Mouse (Mus musculus) liver, adult 2 months (tissue): ENCODE results near the gene Ak5. TPM values are rescaled to one million over a fixed set of nuclear protein-coding genes. Genes with fewer than 3 reads are reported as not detected.
"Not testable (repeated sequence)": the region's sequence is repeated elsewhere in the genome, so short reads cannot be mapped to it uniquely, and the experiment has no call there.

Experiments
- DNase-seq: peaks from one replicate; pipeline ENCODE4 v3.0.0-alpha.2; 2011; ENCODE audit warnings: low read depth, low spot score; ENCODE audit errors: extremely low read depth
- H3K27ac ChIP-seq: fragments of 200-500 bp; replicated peaks from 2 replicates; pipeline ENCODE4 v1.5.1; 2012; ENCODE audit warnings: low read depth, mild to moderate bottlenecking, control low read depth, inconsistent platforms, low read length; ENCODE audit not compliant: insufficient read depth
- H3K27me3 ChIP-seq: fragments of 200-500 bp; 2 replicates; pipeline ENCODE4 v1.6.1; 2012; ENCODE audit warnings: mild to moderate bottlenecking, moderate library complexity, low read length, inconsistent platforms; ENCODE audit not compliant: control insufficient read depth, insufficient read depth
- H3K36me3 ChIP-seq: fragments of 200-500 bp; 2 replicates; pipeline ENCODE4 v1.6.1; 2012; ENCODE audit warnings: low read length, inconsistent platforms; ENCODE audit not compliant: control insufficient read depth, insufficient read depth
- H3K4me1 ChIP-seq: fragments of 200-500 bp; 2 replicates; pipeline ENCODE4 v1.6.1; 2011; ENCODE audit warnings: low read length; ENCODE audit not compliant: control insufficient read depth, insufficient read depth
- H3K4me3 ChIP-seq: fragments of 200-500 bp; 2 replicates; pipeline ENCODE4 v1.5.1; 2011; ENCODE audit warnings: low read depth, mild to moderate bottlenecking, control low read depth, low read length, moderate library complexity; ENCODE audit not compliant: insufficient read depth
- H3K79me2 ChIP-seq: fragments of 200-500 bp; 2 replicates; pipeline ENCODE4 v1.6.1; 2012; ENCODE audit warnings: inconsistent platforms, mild to moderate bottlenecking, low read length, moderate library complexity; ENCODE audit not compliant: control insufficient read depth, insufficient read depth
- H3K9ac ChIP-seq: fragments of 200-500 bp; 2 replicates; pipeline ENCODE4 v1.6.1; 2012; ENCODE audit warnings: low read depth, mild to moderate bottlenecking, control low read depth, inconsistent platforms, low read length
- CTCF ChIP-seq: fragments of 200-500 bp; IDR thresholded peaks from 2 replicates; pipeline ENCODE4 v1.5.1; 2011; ENCODE audit warnings: low read depth, low read length, control low read depth
- POLR2A ChIP-seq: fragments of 200-500 bp; IDR thresholded peaks from 2 replicates; pipeline ENCODE4 v1.6.1; 2011; ENCODE audit warnings: low read length, control low read depth; ENCODE audit not compliant: insufficient read depth; ENCODE audit errors: extremely low read depth
- WGBS: fragments of 180-500 bp; shearing (Covaris S2); methylation state at CpG from one replicate; pipeline ENCODE4 v1.1.7; 2018; 5-methylcytosine and 5-hydroxymethylcytosine counted together
- polyA plus RNA-seq: library from polyadenylated mRNA; depleted of rRNA; stranded (reverse); fragments of >200 nt; gene quantifications from 2 replicates; pipeline ENCODE4 v1.2.3, GENCODE M21; 2012
- total RNA-seq: library from RNA; depleted of rRNA; stranded (reverse); fragments of >200 nt; gene quantifications from 2 replicates; pipeline ENCODE4 v1.2.3, GENCODE M21; 2014

The Ak5 gene
- total and polyA plus RNA-seq, 2 experiments = not detected

DNA sequence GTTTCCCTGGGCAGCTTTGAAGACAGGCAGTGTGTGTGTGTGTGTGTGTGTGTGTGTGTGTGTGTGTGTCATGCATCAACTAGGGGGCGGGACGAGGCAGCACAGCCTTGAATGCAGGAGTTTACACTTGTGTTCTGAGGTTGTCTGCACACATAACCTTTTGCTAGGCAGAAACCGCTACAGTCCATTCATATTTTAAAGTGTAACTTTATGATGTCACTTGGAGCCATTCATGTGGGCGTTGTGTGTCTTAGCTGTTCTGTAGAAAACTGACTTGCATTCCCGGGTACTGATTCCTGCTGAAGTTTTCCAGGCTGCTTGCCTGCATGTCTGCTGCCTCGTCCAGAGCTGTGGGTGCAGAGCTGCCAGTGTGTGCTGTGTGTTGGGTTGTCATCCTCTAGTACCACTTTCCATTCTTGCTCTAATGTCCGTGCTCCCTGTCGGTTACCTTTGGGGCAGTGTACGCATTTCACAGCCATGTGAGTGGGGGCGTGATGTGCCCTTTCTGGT lies 206.1 kb downstream of the Ak5 start:
- Histone ChIP-seq H3K4me3 (no peak overlapping the region), H3K27ac (no peak overlapping the region), H3K9ac (no peak overlapping the region), H3K27me3 (no peaks in the 10 kb centered on the region), H3K79me2 (no peaks in the 10 kb centered on the region), H3K4me1 (no peaks in the 10 kb centered on the region), H3K36me3 (peaks cover 28% of the 10 kb centered on the region)
- 89% methylated on average over 10 of the region's 10 CpGs for WGBS
- TF ChIP-seq POLR2A = no peak
- TF ChIP-seq CTCF = no peak
- DNase-seq = no peak

DNA sequence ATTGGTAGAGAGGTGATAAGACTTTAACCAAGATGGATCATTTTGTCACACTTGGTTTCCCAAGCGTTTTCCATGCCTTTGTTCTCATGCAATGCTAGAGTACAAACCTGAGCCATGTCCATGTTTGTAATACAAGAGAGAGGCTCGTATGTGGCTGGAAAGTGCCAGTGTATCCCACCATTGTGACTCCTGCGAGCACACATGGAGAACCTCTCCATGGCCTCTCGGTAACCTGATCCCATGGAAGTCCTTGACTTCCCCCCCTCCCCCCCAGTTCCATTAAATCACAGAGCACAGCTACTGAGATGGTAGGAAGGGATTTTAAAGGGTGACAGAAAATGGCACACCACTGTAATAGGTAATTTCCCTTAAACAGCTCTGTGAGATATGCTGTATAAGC lies 207.4 kb downstream of the Ak5 start:
- Histone ChIP-seq H3K4me1 (no peaks in the 10 kb centered on the region), H3K79me2 (no peaks in the 10 kb centered on the region), H3K9ac (no peak overlapping the region), H3K27ac (no peak overlapping the region), H3K4me3 (no peak overlapping the region), H3K27me3 (no peaks in the 10 kb centered on the region), H3K36me3 (peaks cover 38% of the 10 kb centered on the region)
- DNase-seq = no peak
- WGBS = 83% methylated on average over 4 of the region's 4 CpGs
- TF ChIP-seq CTCF (no peak), POLR2A (no peak)

DNA sequence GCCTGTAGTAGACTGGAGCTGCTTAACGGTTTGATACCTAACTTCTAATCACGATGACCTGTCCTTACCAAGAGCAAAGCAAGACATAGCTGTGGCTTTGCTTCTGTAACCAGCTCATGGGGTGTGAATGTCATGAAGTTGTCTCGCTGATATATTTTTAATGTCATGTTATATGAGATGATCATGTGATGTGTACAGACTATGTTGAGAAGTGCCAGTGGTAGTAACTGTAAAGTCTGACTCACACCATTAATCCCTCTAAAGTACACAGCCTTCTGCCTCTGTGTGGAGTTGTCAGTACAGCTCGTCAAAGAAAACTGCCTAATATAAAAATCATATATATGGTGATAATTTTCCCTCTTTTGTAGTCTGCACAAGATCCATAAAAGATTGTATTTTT lies 209.3 kb downstream of the Ak5 start:
- not testable (repeated sequence) for H3K4me3 ChIP-seq, H3K27me3 ChIP-seq, H3K9ac ChIP-seq, H3K4me1 ChIP-seq, H3K79me2 ChIP-seq, DNase-seq, H3K27ac ChIP-seq
- 87% methylated on average over 4 of the region's 4 CpGs for WGBS
- peaks cover 49% of the 10 kb centered on the region for H3K36me3 ChIP-seq

GRCm38 (mm10) chr3:152457308-152458035 lies 210.7 kb downstream of the Ak5 start:
- H3K9ac ChIP-seq = no peak overlapping the region
- H3K36me3 ChIP-seq = peaks cover 49% of the 10 kb centered on the region
- no peak overlapping the region for H3K27ac ChIP-seq
- WGBS = 86% methylated on average over 2 of the region's 2 CpGs
- H3K4me3 ChIP-seq = no peak overlapping the region
- no peak for DNase-seq
- H3K79me2 ChIP-seq = no peaks in the 10 kb centered on the region
- TF ChIP-seq CTCF (no peak), POLR2A (no peak)
- no peaks in the 10 kb centered on the region for H3K27me3 ChIP-seq
- H3K4me1 ChIP-seq = no peaks in the 10 kb centered on the region

DNA sequence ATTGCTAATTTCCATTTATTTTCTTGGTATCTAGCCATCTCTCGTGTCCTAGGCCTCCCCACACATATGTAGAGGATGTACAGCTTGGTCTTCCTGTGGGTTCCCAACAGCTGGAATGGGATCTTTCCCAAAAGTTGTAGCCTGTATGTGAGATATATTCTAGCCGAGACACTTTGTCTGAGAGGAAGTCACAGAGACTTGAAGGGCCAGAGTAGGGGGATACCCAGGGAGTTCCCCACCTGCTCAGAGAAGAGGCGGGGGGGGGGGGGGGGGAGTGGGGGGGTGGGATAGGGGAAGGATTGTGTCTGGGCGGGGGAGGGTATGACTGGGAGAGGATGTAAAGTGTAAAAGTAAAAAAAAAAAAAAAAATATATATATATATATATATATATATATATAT lies 215.0 kb downstream of the Ak5 start:
- Histone ChIP-seq H3K4me3 (no peak overlapping the region), H3K4me1 (no peaks in the 10 kb centered on the region), H3K27ac (no peak overlapping the region), H3K27me3 (no peaks in the 10 kb centered on the region), H3K9ac (no peak overlapping the region), H3K79me2 (no peaks in the 10 kb centered on the region), H3K36me3 (peaks cover 57% of the 10 kb centered on the region)
- WGBS = 89% methylated on average over 4 of the region's 4 CpGs
- TF ChIP-seq CTCF (no peak), POLR2A (no peak)
- no peak for DNase-seq

DNA sequence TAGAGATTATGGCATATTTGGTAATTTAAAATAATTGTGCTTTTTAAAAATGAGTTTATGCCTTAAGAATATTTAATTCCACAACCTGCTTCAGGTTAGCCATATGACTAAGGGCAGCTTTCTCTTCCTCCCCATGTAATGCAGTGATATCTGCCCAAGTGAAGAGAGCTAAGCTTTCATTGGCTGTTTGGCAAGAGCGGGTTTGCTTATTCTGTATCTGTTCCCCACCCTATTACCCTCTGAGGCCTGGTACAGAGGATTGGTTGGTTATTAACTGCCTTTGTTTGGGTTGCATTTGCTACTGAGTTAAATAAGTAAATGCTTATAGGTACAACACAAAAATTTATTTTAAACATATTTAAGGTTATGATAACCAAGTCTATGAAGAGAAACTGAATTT lies 221.2 kb downstream of the Ak5 start:
- H3K36me3 ChIP-seq = peaks cover 26% of the 10 kb centered on the region
- H3K9ac ChIP-seq = no peak overlapping the region
- H3K27ac ChIP-seq = no peak overlapping the region
- no peak for TF ChIP-seq POLR2A
- no peak for TF ChIP-seq CTCF
- H3K27me3 ChIP-seq = no peaks in the 10 kb centered on the region
- no peak overlapping the region for H3K4me3 ChIP-seq
- peaks cover 2% of the 10 kb centered on the region; the same call in 1 of the 2 replicates for H3K79me2 ChIP-seq
- H3K4me1 ChIP-seq = no peaks in the 10 kb centered on the region
- WGBS = 77% methylated on average over 1 of the region's 1 CpGs
- no peak for DNase-seq
